Mouse (Mus musculus): ENCODE results near the gene Adcy10. TPM values are rescaled to one million over a fixed set of nuclear protein-coding genes. Genes with fewer than 3 reads are reported as not detected.

The Adcy10 gene
- polyA plus RNA-seq (2015; fragmentation: Illumina TruSeq; extraction: RNeasy Lipid Tissue Mini Kit (QIAGEN cat#74804); ENCODE audit: insufficient read depth, low read depth, low replicate concordance) = not detected

DNA sequence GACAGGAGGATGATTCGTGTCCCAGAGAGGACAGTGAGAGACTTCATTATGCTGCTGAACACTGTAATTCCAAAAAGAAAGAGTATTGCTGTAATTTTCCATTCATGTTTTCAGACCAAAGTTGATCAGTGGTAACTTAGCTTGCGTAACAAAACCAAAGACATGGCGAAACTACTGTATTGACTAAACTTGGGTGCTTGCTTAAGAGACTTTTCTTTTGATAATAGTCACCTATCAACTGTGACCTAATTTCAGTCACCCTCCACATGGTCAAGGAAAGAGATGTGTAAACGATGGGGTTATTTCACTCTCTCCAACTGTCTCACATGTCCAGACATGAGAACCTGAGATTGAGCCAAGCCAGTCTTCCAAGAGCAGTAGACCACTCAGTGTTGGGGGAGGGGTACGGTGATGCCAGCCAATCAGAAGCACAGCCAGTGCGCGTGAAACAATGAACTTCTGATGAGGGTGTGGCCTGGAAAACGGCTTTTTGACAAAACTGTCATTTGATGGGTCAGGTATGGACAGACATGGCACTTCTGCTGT is at the start of gene Adcy10:
TSS of gene Adcy10 (plus strand) at position 496 of the 546 bp plus-strand sequence.

GRCm38 (mm10) chr1:165460360-165460800 is 24.6 kb upstream of the Adcy10 start, which contains the start of the genes Dcaf6 and Mpc2:
Gene Dcaf6, minus strand, starts transcription at chr1:165460475.
Gene Mpc2, plus strand, starts transcription at chr1:165460637.

Other genes starting within 250 kb of the Adcy10 start
- gene Tiprl, start 248.2 kb upstream of the Adcy10 start, polyA plus RNA-seq (2015; fragmentation: Illumina TruSeq; extraction: RNeasy Lipid Tissue Mini Kit (QIAGEN cat#74804); ENCODE audit: insufficient read depth, low read depth, low replicate concordance) = 8.1 TPM
- 0.59 TPM for gene Gpr161, start 189.4 kb upstream of the Adcy10 start, polyA plus RNA-seq (2015; fragmentation: Illumina TruSeq; extraction: RNeasy Lipid Tissue Mini Kit (QIAGEN cat#74804); ENCODE audit: insufficient read depth, low read depth, low replicate concordance)
- 7.5 TPM for gene Dcaf6, start 24.7 kb upstream of the Adcy10 start, polyA plus RNA-seq (2015; fragmentation: Illumina TruSeq; extraction: RNeasy Lipid Tissue Mini Kit (QIAGEN cat#74804); ENCODE audit: insufficient read depth, low read depth, low replicate concordance)
- gene Mpc2, start 24.5 kb upstream of the Adcy10 start, polyA plus RNA-seq (2015; fragmentation: Illumina TruSeq; extraction: RNeasy Lipid Tissue Mini Kit (QIAGEN cat#74804); ENCODE audit: insufficient read depth, low read depth, low replicate concordance) = 49.8 TPM
- 15.6 TPM for gene Mpzl1, start 149.4 kb downstream of the Adcy10 start, polyA plus RNA-seq (2015; fragmentation: Illumina TruSeq; extraction: RNeasy Lipid Tissue Mini Kit (QIAGEN cat#74804); ENCODE audit: insufficient read depth, low read depth, low replicate concordance)
- 4.3 TPM for gene Rcsd1, start 224.6 kb downstream of the Adcy10 start, polyA plus RNA-seq (2015; fragmentation: Illumina TruSeq; extraction: RNeasy Lipid Tissue Mini Kit (QIAGEN cat#74804); ENCODE audit: insufficient read depth, low read depth, low replicate concordance)

Data from pancreas, adult 10 weeks (tissue).